In genomic region chr5:22236801-22237200, GRCm38 (mm10) we compare ENCODE assay signal across 11 mouse cellular contexts.
DNase-seq lines count a peak whose midpoint lies in the region; ATAC-seq lines count a peak whose summit lies in the region.
"Had no signal": no experiment of that assay in that cellular context is flagged by ENCODE, and none has a peak within 500 bp of the region (broad histone marks: within the 10 kb centered on the region; RNA-seq: fewer than 3 reads in every experiment).

No protein-coding gene starts in this region.

- no peak overlapping the region for H3K27ac ChIP-seq in heart, embryonic 11.5 days (ENCODE audit: low read depth, low read length)
- H3K27ac ChIP-seq in neural tube, embryonic 11.5 days (ENCODE audit: low read depth, low read length) = no peak overlapping the region
- H3K27ac ChIP-seq: heart, embryonic 13.5 days had no signal

- no peaks in the 10 kb centered on the region for H3K36me3 ChIP-seq in heart, embryonic 11.5 days (ENCODE audit: control insufficient read depth, insufficient read depth, low read length)
- H3K36me3 ChIP-seq in neural tube, embryonic 11.5 days (ENCODE audit: control insufficient read depth, insufficient read depth, low read length) = no peaks in the 10 kb centered on the region
- H3K36me3 ChIP-seq: heart, embryonic 13.5 days had no signal

- H3K4me3 ChIP-seq in heart, embryonic 11.5 days (ENCODE audit: low read depth, low read length) = no peak overlapping the region
- no peak overlapping the region for H3K4me3 ChIP-seq in neural tube, embryonic 11.5 days (ENCODE audit: low read depth, low read length)
- H3K4me3 ChIP-seq: heart, embryonic 13.5 days had no signal

- H3K9me3 ChIP-seq in heart, embryonic 11.5 days (replicated peaks; ENCODE audit: control insufficient read depth, low read length) = no peaks in the 10 kb centered on the region
- no peaks in the 10 kb centered on the region for H3K9me3 ChIP-seq in neural tube, embryonic 11.5 days (ENCODE audit: control insufficient read depth, low read length)
- H3K9me3 ChIP-seq: heart, embryonic 13.5 days had no signal

- DNase-seq in heart, postnatal 4 days = peak; percentile 63
- DNase-seq in ovary, postnatal 36 days (ENCODE audit: low spot score) = peak; percentile 12
- DNase-seq in ovary, adult 18-20 months (ENCODE audit: low spot score) = no peak
- DNase-seq in c-Kit-positive CD71-positive TER-119-positive erythroid progenitor cells, embryonic 14.5 days (ENCODE audit: low spot score) = peak; percentile 16
- peak; percentile 23 for DNase-seq in neural tube, embryonic 11.5 days (ENCODE audit: low spot score)
- DNase-seq in yolk sac, embryonic 10.5 days (ENCODE audit: low spot score) = no peak
- no peak for DNase-seq in adipocyte (ENCODE audit: low spot score)
- DNase-seq: cerebellum, adult 2 months; forebrain, postnatal 0 days had no signal

- ATAC-seq in heart, embryonic 11.5 days (replicated peaks; ENCODE audit: insufficient number of reproducible peaks, low FRiP score, low TSS enrichment) = no peak
- no peak for ATAC-seq in neural tube, embryonic 11.5 days (ENCODE audit: insufficient read depth, low FRiP score, low TSS enrichment)
- ATAC-seq: forebrain, postnatal 0 days had no signal

- no peaks in the 10 kb centered on the region for H3K27me3 ChIP-seq in heart, embryonic 11.5 days (ENCODE audit: control insufficient read depth, insufficient read depth, low read length)
- no peaks in the 10 kb centered on the region for H3K27me3 ChIP-seq in neural tube, embryonic 11.5 days (ENCODE audit: control insufficient read depth, insufficient read depth, low read length)
- H3K27me3 ChIP-seq: heart, embryonic 13.5 days had no signal

- WGBS in heart, embryonic 11.5 days (ENCODE audit: insufficient replicate concordance) = 59% methylated on average over 6 of the region's 6 CpGs
- WGBS in neural tube, embryonic 11.5 days = 67% methylated on average over 6 of the region's 6 CpGs

- no peaks in the 10 kb centered on the region for H3K4me1 ChIP-seq in heart, embryonic 11.5 days (ENCODE audit: control insufficient read depth, insufficient read depth, low read length)
- H3K4me1 ChIP-seq in neural tube, embryonic 11.5 days (ENCODE audit: control insufficient read depth, insufficient read depth, low read length) = no peaks in the 10 kb centered on the region
- H3K4me1 ChIP-seq: heart, embryonic 13.5 days had no signal

- no peak overlapping the region for H3K9ac ChIP-seq in heart, embryonic 11.5 days (ENCODE audit: low read depth, low read length)
- H3K9ac ChIP-seq in neural tube, embryonic 11.5 days (ENCODE audit: low read length) = no peak overlapping the region
- H3K9ac ChIP-seq: forebrain, postnatal 0 days; heart, embryonic 13.5 days had no signal

- H3K4me2 ChIP-seq in heart, embryonic 11.5 days = no peak overlapping the region
- H3K4me2 ChIP-seq in neural tube, embryonic 11.5 days (ENCODE audit: low read depth) = no peak overlapping the region
- H3K4me2 ChIP-seq: heart, embryonic 13.5 days had no signal

Comparison
In these comparisons a context has a peak if more than half of its experiments do, and no peak if none do; other contexts are left out.
1. DNase-seq: peak in heart, postnatal 4 days (single experiment), ovary, postnatal 36 days (single experiment), c-Kit-positive CD71-positive TER-119-positive erythroid progenitor cells, embryonic 14.5 days (single experiment) and neural tube, embryonic 11.5 days (single experiment); none in ovary, adult 18-20 months (single experiment), yolk sac, embryonic 10.5 days (single experiment) and adipocyte (single experiment).